Mouse (Mus musculus) WW6 (cell line): ENCODE measurements around the gene Cyp4v3.
A peak's percentile ranks its signal among the peaks of the same experiment; 100 is the strongest.
"Not testable (repeated sequence)": the region's sequence is repeated elsewhere in the genome, so short reads cannot be mapped to it uniquely, and the experiment has no call there.

Experiments used
- DNase-seq: peaks from one replicate; pipeline ENCODE4 v3.0.0-alpha.2; 2013; ENCODE audit warnings: low read depth, low spot score

Gene Cyp4v3

GRCm38 (mm10) chr8:45332685-45333409, at the start of gene Cyp4v3:
Gene Cyp4v3 (minus strand): TSS chr8:45333216.
- DNase-seq = peak; percentile 70

DNA sequence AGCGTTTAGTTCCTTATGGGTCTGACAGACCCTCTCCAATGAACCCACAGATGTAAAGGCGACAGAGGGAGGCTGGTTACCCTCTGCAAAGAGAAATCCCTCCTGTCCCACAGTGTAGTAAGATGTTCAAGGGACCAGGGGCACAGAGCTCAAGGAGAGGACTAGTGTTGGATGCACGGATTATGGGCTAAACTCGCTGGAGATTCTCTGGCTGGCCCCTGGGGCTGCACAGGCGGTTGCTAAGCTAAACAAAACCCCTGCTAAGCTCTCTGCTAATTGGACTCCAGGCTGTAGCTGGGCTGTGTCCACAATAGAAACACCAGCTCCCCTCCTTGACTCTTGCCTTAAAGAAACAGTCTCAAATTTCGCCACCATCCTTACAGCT, 48.9 kb upstream of the Cyp4v3 start, which contains the start of gene Fam149a:
Fam149a (minus strand) TSS at position 329 of the 385 bp plus-strand sequence.
- no peak for DNase-seq

- no peak for DNase-seq
Measured at GRCm38 (mm10) chr8:45381075-45381962, 48.3 kb upstream of the Cyp4v3 start.

DNA sequence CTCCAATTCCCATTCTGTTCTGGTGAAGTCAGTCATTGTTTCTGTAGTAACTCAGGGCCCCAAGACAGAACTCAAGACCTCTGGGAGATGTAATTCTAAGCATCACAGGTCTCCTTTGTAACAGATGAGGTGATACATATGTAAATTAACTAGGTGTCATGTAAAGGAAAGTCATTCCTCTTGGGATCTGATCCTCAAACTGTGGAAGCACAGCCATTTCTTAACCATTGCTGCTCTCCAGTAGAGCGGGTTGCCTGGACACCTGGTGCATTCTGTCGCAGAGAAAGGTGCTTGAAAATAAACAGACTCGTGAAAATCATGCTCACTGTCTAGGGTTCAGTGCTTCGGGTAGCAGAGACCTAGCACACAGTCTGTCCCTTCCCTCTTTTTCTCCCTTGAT, 47.6 kb upstream of the Cyp4v3 start:
- DNase-seq = no peak

DNA sequence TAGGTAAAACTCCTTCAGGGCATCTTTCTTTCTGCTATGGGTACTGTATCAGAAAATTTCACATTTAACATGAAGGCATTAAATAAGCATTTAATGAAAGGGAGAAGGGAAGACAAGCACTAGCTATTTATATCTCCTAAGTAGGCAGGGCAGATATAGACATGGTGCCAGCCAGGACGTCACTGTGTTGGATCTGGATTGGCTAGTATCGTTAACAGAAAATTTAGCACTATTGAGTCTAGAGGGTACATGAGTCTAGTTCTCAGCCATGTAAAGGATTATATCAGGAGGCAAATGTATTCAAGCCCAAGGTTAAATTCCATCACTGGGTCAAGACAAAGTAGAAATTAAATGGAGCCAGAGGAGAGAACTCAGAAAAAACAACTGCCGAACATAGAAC, 41.1 kb upstream of the Cyp4v3 start:
- DNase-seq = no peak

- DNase-seq = no peak
Measured at GRCm38 (mm10) chr8:45367154-45367553, 34.1 kb upstream of the Cyp4v3 start.

GRCm38 (mm10) chr8:45363220-45363619, 30.2 kb upstream of the Cyp4v3 start:
- DNase-seq = no peak

DNA sequence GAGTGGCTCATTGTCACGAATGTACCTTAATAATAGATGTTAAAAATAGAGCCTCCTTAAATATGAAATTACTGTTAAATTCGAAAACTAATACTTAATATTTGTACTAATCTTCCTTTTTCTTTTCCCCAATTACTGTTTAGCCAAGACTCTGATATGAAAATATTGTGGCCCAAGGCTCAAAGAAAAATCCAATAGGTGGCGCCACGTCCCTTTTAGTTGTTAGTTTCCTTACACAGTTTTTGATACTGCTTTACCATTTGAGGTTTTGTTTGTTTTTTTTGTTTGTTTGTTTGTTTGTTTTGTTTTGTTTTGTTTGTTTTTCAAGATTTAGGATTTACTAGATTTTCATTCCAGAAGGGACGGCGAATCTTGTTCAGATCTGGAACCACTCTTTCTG, 29.3 kb upstream of the Cyp4v3 start:
- no peak for DNase-seq

DNA sequence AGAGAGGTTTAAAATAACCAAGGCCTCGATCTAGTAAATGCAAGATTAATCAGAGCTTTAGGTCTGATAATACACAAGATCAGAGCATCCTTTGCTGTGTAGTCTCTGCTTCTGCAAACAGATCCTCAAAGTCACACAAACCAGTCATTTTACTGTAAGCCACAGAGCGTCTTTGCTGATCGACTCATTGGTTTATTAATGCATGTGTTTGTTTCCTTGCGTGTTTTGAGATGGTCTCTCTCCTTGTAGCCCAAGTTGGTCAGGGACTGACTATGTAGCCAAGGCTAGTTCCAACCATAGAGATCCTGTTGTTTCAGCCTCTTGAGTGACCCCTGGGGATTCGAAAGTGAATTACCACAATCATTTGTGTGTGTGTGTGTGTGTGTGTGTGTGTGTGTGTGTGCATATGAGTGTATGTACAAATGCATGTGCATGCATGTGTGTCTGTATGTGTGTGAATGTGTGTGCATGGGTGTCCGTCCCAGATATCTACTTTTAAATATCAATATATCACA, 26.1 kb upstream of the Cyp4v3 start:
- DNase-seq = no peak

DNA sequence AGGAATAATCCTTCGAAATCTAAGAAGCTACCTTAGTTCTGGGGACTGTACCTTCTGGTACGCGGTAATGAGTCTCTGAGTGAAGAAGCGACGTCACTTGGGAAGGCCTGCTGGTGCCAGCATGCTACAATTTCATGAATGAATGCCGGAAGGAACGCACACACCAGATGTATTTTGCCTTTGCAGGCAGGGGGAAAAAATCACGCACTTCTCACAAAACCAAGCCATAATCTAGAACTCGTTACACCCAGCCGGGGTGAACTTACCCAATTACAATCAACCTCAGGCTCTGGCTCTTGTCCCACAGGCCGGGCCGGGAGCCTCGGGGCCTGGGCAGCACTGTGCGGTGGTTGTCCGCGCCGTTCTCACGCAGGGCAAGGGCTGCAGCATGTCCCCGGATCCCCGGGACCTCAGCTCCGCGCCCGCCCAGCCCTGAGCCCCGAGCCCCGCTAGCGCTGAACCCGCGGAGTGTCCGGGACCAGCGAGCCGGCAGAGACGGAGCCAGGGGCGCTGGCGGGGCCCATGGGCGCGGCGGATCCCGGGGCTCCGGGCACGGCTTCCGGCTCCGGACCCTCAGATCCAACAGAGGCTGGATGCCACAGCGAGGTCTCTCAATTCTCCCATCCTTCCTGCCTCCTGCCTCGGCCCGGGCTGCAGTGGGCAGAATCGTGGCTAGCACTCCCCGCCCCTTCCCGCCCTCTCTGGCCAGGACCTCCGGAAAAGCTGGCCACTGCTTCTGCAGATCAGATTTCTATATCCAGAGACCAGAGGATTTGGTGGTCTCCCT, 25.3 kb upstream of the Cyp4v3 start:
- DNase-seq = no peak

DNA sequence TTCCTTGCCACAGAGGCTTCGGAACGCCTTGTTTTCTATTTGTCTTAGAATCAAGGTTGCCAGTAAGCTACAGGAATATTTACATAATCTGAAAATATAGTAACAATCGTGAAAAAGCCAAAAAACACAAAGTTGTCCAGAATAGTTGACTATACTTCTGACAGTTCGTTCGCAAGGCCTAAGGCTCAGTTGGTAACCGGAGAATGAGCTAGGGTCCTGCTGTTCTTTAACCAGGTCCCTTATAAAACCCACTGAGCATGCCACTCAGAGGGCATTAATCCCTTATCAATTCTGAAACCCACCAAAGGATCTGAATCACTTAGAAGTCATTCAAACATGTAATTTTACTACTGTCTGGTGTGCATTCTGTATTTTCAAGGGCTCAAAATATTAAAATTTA, 22.8 kb upstream of the Cyp4v3 start:
- no peak for DNase-seq

GRCm38 (mm10) chr8:45345031-45345430, 12.0 kb upstream of the Cyp4v3 start:
- peak; percentile 70 for DNase-seq

- DNase-seq = no peak
Measured at GRCm38 (mm10) chr8:45344298-45344697, 11.3 kb upstream of the Cyp4v3 start.

DNA sequence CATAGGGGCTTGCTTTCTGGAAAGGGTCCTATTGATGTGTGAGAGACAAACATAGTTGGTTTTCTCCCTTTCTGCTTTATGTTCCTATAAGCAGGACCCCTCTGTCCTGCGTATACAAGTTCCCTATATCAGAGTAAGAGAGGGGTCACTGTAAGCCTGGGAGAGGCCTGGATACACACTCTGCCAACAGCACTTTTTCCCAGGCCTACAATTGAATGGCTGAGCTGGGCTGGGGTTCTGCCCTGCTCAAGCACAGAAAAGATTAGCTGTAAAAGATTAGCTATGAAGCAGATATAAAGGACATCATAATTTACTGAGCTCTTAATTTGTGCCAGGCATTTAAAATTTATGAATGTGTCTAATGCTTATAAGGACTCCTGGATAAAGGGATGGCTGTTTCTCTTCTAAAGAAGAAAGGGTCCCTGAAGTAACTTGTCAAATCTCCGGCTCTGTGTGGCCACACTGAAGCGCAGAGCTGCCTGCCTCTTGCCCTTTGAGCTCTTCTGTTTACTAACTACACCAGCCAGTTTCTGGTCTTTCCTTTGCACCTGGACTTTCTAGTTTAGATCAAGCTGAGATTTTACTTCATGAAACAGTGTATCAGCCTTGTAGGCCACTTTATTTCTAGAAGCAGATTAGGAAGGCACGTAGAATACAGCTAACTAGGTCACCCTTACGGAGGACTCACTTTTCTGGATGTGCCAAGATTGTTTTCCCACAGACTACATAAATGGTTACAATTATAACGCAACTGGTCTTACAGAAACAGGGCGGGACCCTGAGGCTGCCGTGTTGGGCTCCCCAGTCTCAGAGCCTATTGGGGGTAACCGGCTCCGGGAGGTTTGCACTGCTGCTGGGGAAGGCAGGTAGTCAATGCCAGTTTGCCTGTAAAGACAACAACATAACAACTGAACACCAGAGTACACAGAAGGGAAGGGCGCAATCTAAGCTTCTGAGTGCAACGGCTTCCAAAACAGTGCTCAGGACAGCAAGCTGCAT, 8.9 kb upstream of the Cyp4v3 start:
- DNase-seq = no peak

- DNase-seq = no peak
Measured at GRCm38 (mm10) chr8:45333493-45333892, 477 bp upstream of the Cyp4v3 start.

GRCm38 (mm10) chr8:45330856-45331255, 2.2 kb downstream of the Cyp4v3 start:
- no peak for DNase-seq

GRCm38 (mm10) chr8:45329206-45329980, 3.6 kb downstream of the Cyp4v3 start:
- DNase-seq = no peak

GRCm38 (mm10) chr8:45327076-45327475, 5.9 kb downstream of the Cyp4v3 start:
- DNase-seq = not testable (repeated sequence)

GRCm38 (mm10) chr8:45324151-45324550, 8.9 kb downstream of the Cyp4v3 start:
- DNase-seq = no peak

- DNase-seq = no peak
Measured at GRCm38 (mm10) chr8:45321365-45321764, 11.7 kb downstream of the Cyp4v3 start.
